ENCODE assay signal across 9 mouse cellular contexts in genomic region chr10:81302288-81302687, GRCm38 (mm10). TPM values are rescaled to one million over a fixed set of nuclear protein-coding genes. Genes with fewer than 3 reads are reported as not detected.
DNase-seq lines count a peak whose midpoint lies in the region; ATAC-seq and TF ChIP-seq lines count a peak whose summit lies in the region.
"Had no signal": no experiment of that assay in that cellular context is flagged by ENCODE, and none has a peak within 500 bp of the region (broad histone marks: within the 10 kb centered on the region; RNA-seq: fewer than 3 reads in every experiment).

No protein-coding gene starts in this region.

- peaks cover 17% of the 10 kb centered on the region for H3K36me3 ChIP-seq in heart, postnatal 0 days (replicated peaks; ENCODE audit: control insufficient read depth, insufficient read depth, low read length)
- H3K36me3 ChIP-seq in macrophage (ENCODE audit: inconsistent target): peaks cover 22% of the 10 kb centered on the region

- no peak for ATAC-seq in heart, postnatal 0 days (ENCODE audit: insufficient read depth, low read depth)
- ATAC-seq: CD4-positive, CD25-positive, alpha-beta regulatory T cell, adult 4 months had no signal

- H3K79me2 ChIP-seq in macrophage (ENCODE audit: inconsistent target): peaks cover 99% of the 10 kb centered on the region

- peak overlapping the region; percentile 45 for H3K4me2 ChIP-seq in heart, postnatal 0 days (ENCODE audit: low read depth, low read length)

- 0 out of 2 replicates have a peak overlapping the region, but pooled peaks have one; percentile 4 for H3K4me3 ChIP-seq in heart, postnatal 0 days (ENCODE audit: low read depth, low read length)
- no peak overlapping the region for H3K4me3 ChIP-seq in macrophage (ENCODE audit: inconsistent target)

- WGBS in heart, postnatal 0 days: 57% methylated on average over 4 of the region's 4 CpGs
- 85% methylated on average over 4 of the region's 4 CpGs for WGBS in macrophage (ENCODE audit: missing documents)

- H3K9ac ChIP-seq in heart, postnatal 0 days (replicated peaks; ENCODE audit: low read depth, low read length): peak overlapping the region; percentile 17; the same call in 1 of the 2 replicates

- H3K4me1 ChIP-seq in heart, postnatal 0 days (ENCODE audit: control insufficient read depth, insufficient read depth): peaks cover 55% of the 10 kb centered on the region

- no peaks in the 10 kb centered on the region for H3K9me3 ChIP-seq in heart, postnatal 0 days (replicated peaks; ENCODE audit: control insufficient read depth, low read length)

- intact Hi-C loops in heart, postnatal 36 days (cut with DNase I): no loop called here

- no peaks in the 10 kb centered on the region for H3K27me3 ChIP-seq in heart, postnatal 0 days (ENCODE audit: control insufficient read depth, insufficient read depth, low read length)

- no peak for TF ChIP-seq EP300 in heart, postnatal 0 days (IDR thresholded peaks at IDR 0.05; ENCODE audit: low read depth)

- no peak for TF ChIP-seq CTCF in heart, postnatal 0 days (IDR thresholded peaks at IDR 0.05; ENCODE audit: low read depth)

- peak overlapping the region; percentile 74 for H3K27ac ChIP-seq in heart, postnatal 0 days (ENCODE audit: low read depth)
- H3K27ac ChIP-seq in macrophage: peak overlapping the region; percentile 46

- peak; percentile 95 for DNase-seq in heart, adult 11 months
- DNase-seq in heart, postnatal 36 days: no peak
- peak; percentile 43 for DNase-seq in lung, postnatal 10 days
- no peak for DNase-seq in lung, postnatal 25 days (ENCODE audit: low spot score)
- no peak for DNase-seq in heart, postnatal 0 days (ENCODE audit: low spot score)
- no peak for DNase-seq in gastrocnemius, postnatal 10 days
- DNase-seq in thymus, postnatal 25 days: no peak

RNA-seq across cellular contexts. Expression of gene Pip5k1c, which starts 9.5 kb away (rescaled TPM):
- total RNA-seq in heart, postnatal 36 days (2021): 10 to 100 TPM; 31.5 to 33.3 TPM
- total RNA-seq in heart, postnatal 0 days (2014; rRNA removed; ENCODE audit: low replicate concordance): 38.5 and 44.3 TPM in 2 replicates
- polyA plus RNA-seq in heart, postnatal 0 days (2015; fragmentation: Nextera tagmentation; extraction: Ambion mirVana): 20.9 and 21.4 TPM in 2 replicates
- total RNA-seq in macrophage (2018; cell fraction: chromatin; rRNA removed): 100 to 1,000 TPM in 24 of 26 experiments, 10 to 100 TPM in 2; 39.6 to 234 (median 132) TPM
- 100 to 1,000 TPM in 10 of 26 experiments, 10 to 100 TPM in 16; 63.7 to 115 (median 91.8) TPM for total RNA-seq in macrophage (2018; cell fraction: cytosol; rRNA removed)
- total RNA-seq in macrophage (2018; cell fraction: nucleus; rRNA removed): 100 to 1,000 TPM in 17 of 26 experiments, 10 to 100 TPM in 9; 68.2 to 171 (median 103) TPM
- polyA plus RNA-seq in macrophage (2018): 63.2 to 85.8 TPM (median 77.1 TPM) in 3 replicates
- total RNA-seq in gastrocnemius, postnatal 10 days (2021): 10 to 100 TPM; 24.0 to 30.8 TPM

RNA-seq across cellular contexts. Expression of gene Tjp3, which starts 10.9 kb away (rescaled TPM):
- total RNA-seq in heart, postnatal 36 days (2021): under 1 TPM in 1 of 2 experiments, not detected in 1; 0.19 TPM
- 0.12 and 2.3 TPM in 2 replicates for total RNA-seq in heart, postnatal 0 days (2014; rRNA removed; ENCODE audit: low replicate concordance)
- 0.51 and 0.62 TPM in 2 replicates for polyA plus RNA-seq in heart, postnatal 0 days (2015; fragmentation: Nextera tagmentation; extraction: Ambion mirVana)
- total RNA-seq in macrophage (2018; cell fraction: chromatin; rRNA removed): 10 to 100 TPM in 7 of 26 experiments, 1 to 10 TPM in 18, under 1 TPM in 1; 0.75 to 37.3 (median 7.3) TPM
- total RNA-seq in macrophage (2018; cell fraction: cytosol; rRNA removed): 1 to 10 TPM; 1.1 to 6.3 (median 2.9) TPM
- total RNA-seq in macrophage (2018; cell fraction: nucleus; rRNA removed): 10 to 100 TPM in 2 of 26 experiments, 1 to 10 TPM in 23, under 1 TPM in 1; 0.63 to 11.8 (median 3.8) TPM
- 1.7 to 4.2 TPM (median 3.3 TPM) in 3 replicates for polyA plus RNA-seq in macrophage (2018)
- under 1 TPM; 0.14 to 0.36 TPM for total RNA-seq in gastrocnemius, postnatal 10 days (2021)

RNA-seq across cellular contexts. Expression of gene Cactin, which starts 18.6 kb away (rescaled TPM):
- total RNA-seq in heart, postnatal 36 days (2021): 10 to 100 TPM; 13.2 to 17.4 TPM
- 14.3 and 14.9 TPM in 2 replicates for total RNA-seq in heart, postnatal 0 days (2014; rRNA removed; ENCODE audit: low replicate concordance)
- polyA plus RNA-seq in heart, postnatal 0 days (2015; fragmentation: Nextera tagmentation; extraction: Ambion mirVana): 12.8 and 13.7 TPM in 2 replicates
- total RNA-seq in macrophage (2018; cell fraction: chromatin; rRNA removed): 10 to 100 TPM in 25 of 26 experiments, 1 to 10 TPM in 1; 9.3 to 34.2 (median 20.3) TPM
- 10 to 100 TPM; 10.7 to 19.0 (median 16.9) TPM for total RNA-seq in macrophage (2018; cell fraction: cytosol; rRNA removed)
- total RNA-seq in macrophage (2018; cell fraction: nucleus; rRNA removed): 10 to 100 TPM; 10.9 to 30.3 (median 17.6) TPM
- 14.4 to 21.3 TPM (median 15.1 TPM) in 3 replicates for polyA plus RNA-seq in macrophage (2018)
- total RNA-seq in gastrocnemius, postnatal 10 days (2021): 10 to 100 TPM; 11.0 to 14.5 TPM

RNA-seq across cellular contexts. Expression of gene Tbxa2r, which starts 26.2 kb away (rescaled TPM):
- total RNA-seq in heart, postnatal 36 days (2021): 1 to 10 TPM; 5.0 to 5.4 TPM
- total RNA-seq in heart, postnatal 0 days (2014; rRNA removed; ENCODE audit: low replicate concordance): 4.7 and 10.5 TPM in 2 replicates
- 6.3 and 7.0 TPM in 2 replicates for polyA plus RNA-seq in heart, postnatal 0 days (2015; fragmentation: Nextera tagmentation; extraction: Ambion mirVana)
- 1 to 10 TPM in 1 of 26 experiments, not detected in 25; 1.1 TPM for total RNA-seq in macrophage (2018; cell fraction: chromatin; rRNA removed)
- under 1 TPM in 4 of 26 experiments, not detected in 22; 0.05 to 0.13 (median 0.11) TPM for total RNA-seq in macrophage (2018; cell fraction: cytosol; rRNA removed)
- total RNA-seq in macrophage (2018; cell fraction: nucleus; rRNA removed): under 1 TPM in 1 of 26 experiments, not detected in 25; 0.49 TPM
- not detected in 3 replicates for polyA plus RNA-seq in macrophage (2018)
- total RNA-seq in gastrocnemius, postnatal 10 days (2021): 1 to 10 TPM; 2.3 to 3.8 TPM

RNA-seq across cellular contexts. Expression of gene Apba3, which starts 35.5 kb away (rescaled TPM):
- total RNA-seq in heart, postnatal 36 days (2021): 100 to 1,000 TPM; 102 to 108 TPM
- total RNA-seq in heart, postnatal 0 days (2014; rRNA removed; ENCODE audit: low replicate concordance): 84.8 and 114 TPM in 2 replicates
- 45.2 and 46.1 TPM in 2 replicates for polyA plus RNA-seq in heart, postnatal 0 days (2015; fragmentation: Nextera tagmentation; extraction: Ambion mirVana)
- 10 to 100 TPM; 10.4 to 52.3 (median 28.9) TPM for total RNA-seq in macrophage (2018; cell fraction: chromatin; rRNA removed)
- 10 to 100 TPM; 16.1 to 31.6 (median 19.8) TPM for total RNA-seq in macrophage (2018; cell fraction: cytosol; rRNA removed)
- total RNA-seq in macrophage (2018; cell fraction: nucleus; rRNA removed): 10 to 100 TPM in 24 of 26 experiments, 1 to 10 TPM in 2; 7.3 to 38.0 (median 21.2) TPM
- 9.8 to 31.4 TPM (median 19.8 TPM) in 3 replicates for polyA plus RNA-seq in macrophage (2018)
- 10 to 100 TPM; 61.6 to 63.5 TPM for total RNA-seq in gastrocnemius, postnatal 10 days (2021)

Comparison
In these comparisons a context has a peak if more than half of its experiments do, and no peak if none do; other contexts are left out.
1. DNase-seq: peak in heart, adult 11 months (single experiment) and lung, postnatal 10 days (single experiment); none in heart, postnatal 36 days (0 of 2), lung, postnatal 25 days (single experiment), heart, postnatal 0 days (single experiment), gastrocnemius, postnatal 10 days (single experiment) and thymus, postnatal 25 days (single experiment).